Mouse (Mus musculus): Measurements from ENCODE around the gene 1700029I15Rik. TPM values are rescaled to one million over a fixed set of nuclear protein-coding genes. Genes with fewer than 3 reads are reported as not detected.

1700029I15Rik gene
- total and polyA plus RNA-seq, 3 experiments, result 0.67 to 3.4 (median 3.0) TPM

- peaks cover 6% of the 10 kb centered on the region for H3K9me3 ChIP-seq (replicated peaks; ENCODE audit: low read length)
- dilution Hi-C loops (cut with MboI; ENCODE audit: extremely low pct_ligation_motif_present, extremely low pct_unique_long_range_greater_than_20kb, low sequenced_read_pairs), result no loop called here
- H3K4me3 ChIP-seq (replicated peaks in 1 of 3; ENCODE audit: low read depth in 2 of 3, low read length in 2 of 3, poor library complexity in 1 of 3), result peak overlapping the region in 2 of 3 experiments; percentile 92 to 100
- TF ChIP-seq TCF12 (IDR thresholded peaks at IDR 0.05; ENCODE audit: low read depth, low read length) (no peak), MAX (IDR thresholded peaks at IDR 0.05; ENCODE audit: low read length) (no peak), TBP (conservative IDR thresholded peaks at IDR 0.05; ENCODE audit: low read depth, low read length) (no peak), KAT2A (IDR thresholded peaks at IDR 0.05; ENCODE audit: insufficient replicate concordance, low read length) (no peak), HCFC1 (IDR thresholded peaks at IDR 0.05; ENCODE audit: low read depth, low read length) (no peak), MYC (IDR thresholded peaks at IDR 0.05; ENCODE audit: low read depth, low read length) (no peak), UBTF (IDR thresholded peaks at IDR 0.05; ENCODE audit: low read depth, low read length) (no peak), USF1 (IDR thresholded peaks at IDR 0.05; ENCODE audit: low read depth, low read length) (no peak), MEF2A (IDR thresholded peaks at IDR 0.05; ENCODE audit: borderline replicate concordance, low read depth, low read length) (no peak), SMC3 (IDR thresholded peaks at IDR 0.05; ENCODE audit: low read depth, low read length) (no peak), BHLHE40 (IDR thresholded peaks at IDR 0.05; ENCODE audit: low read depth, low read length) (no peak), IRF4 (IDR thresholded peaks at IDR 0.05; ENCODE audit: low read depth, low read length) (no peak), RAD21 (IDR thresholded peaks at IDR 0.05; ENCODE audit: low read depth, low read length) (no peak)
- H3K36me3 ChIP-seq (replicated peaks in 1 of 2; ENCODE audit: control insufficient read depth in 1 of 2, insufficient read depth in 1 of 2, low read length in 1 of 2), result peaks cover 12 to 53% of the 10 kb centered on the region in 2 experiments
- peaks cover 53% of the 10 kb centered on the region for H3K79me2 ChIP-seq (replicated peaks; ENCODE audit: control insufficient read depth, extremely low read depth, insufficient read depth, poor library complexity, severe bottlenecking)
- H3K4me1 ChIP-seq (ENCODE audit: control insufficient read depth in 1 of 2, insufficient read depth in 2 of 2), result peaks cover 11 to 54% of the 10 kb centered on the region in 2 experiments
- peak overlapping the region; percentile 90 for H3K4me2 ChIP-seq (ENCODE audit: insufficient read depth, low read depth, poor library complexity, severe bottlenecking)
- H3K27me3 ChIP-seq (replicated peaks), result peaks cover 6% of the 10 kb centered on the region
- in situ Hi-C loops (cut with MboI; ENCODE audit: low pct_ligation_motif_present, low pct_unique_long_range_greater_than_20kb, low sequenced_read_pairs), result loop anchor here (5.0 kb wide), 1 partner anchor 444 kb away; no protein-coding TSS in a partner anchor
- H3K27ac ChIP-seq (ENCODE audit: insufficient read depth, low read depth), result no peak overlapping the region
- no peak overlapping the region for H3K9ac ChIP-seq (ENCODE audit: insufficient read depth, low read depth)
- DNase-seq (ENCODE audit: extremely low read depth), result no peak
These were observed 49.4 kb downstream of the 1700029I15Rik start for GRCm38 (mm10) chr2:92431611-92432179.

- TF ChIP-seq NELFE (IDR thresholded peaks at IDR 0.05; ENCODE audit: low read depth, low read length) (no peak), TCF12 (IDR thresholded peaks at IDR 0.05; ENCODE audit: low read depth, low read length) (no peak), USF2 (conservative IDR thresholded peaks at IDR 0.05; ENCODE audit: low read depth, low read length) (no peak), TBP (conservative IDR thresholded peaks at IDR 0.05; ENCODE audit: low read depth, low read length) (no peak), JUND (conservative IDR thresholded peaks at IDR 0.05; ENCODE audit: low read depth, low read length) (no peak), CHD1 (IDR thresholded peaks at IDR 0.05; ENCODE audit: low read depth, low read length) (0 out of 2 replicates have a peak, but pooled peaks have one; percentile 10), MAFK (IDR thresholded peaks at IDR 0.05; ENCODE audit: insufficient replicate concordance, low read length) (no peak), SIN3A (IDR thresholded peaks at IDR 0.05; ENCODE audit: low read length) (peak; percentile 7; the same call in 1 of the 2 replicates), HCFC1 (IDR thresholded peaks at IDR 0.05; ENCODE audit: low read depth, low read length) (no peak), E2F4 (IDR thresholded peaks at IDR 0.05; ENCODE audit: insufficient replicate concordance, low read depth, low read length) (no peak), NRF1 (IDR thresholded peaks at IDR 0.05; ENCODE audit: low read depth, low read length) (no peak), MXI1 (IDR thresholded peaks at IDR 0.05; ENCODE audit: low read depth, low read length) (no peak)
- no peak for DNase-seq (ENCODE audit: extremely low read depth)
- Histone ChIP-seq H3K9me3 (replicated peaks; ENCODE audit: low read length) (peaks cover 6% of the 10 kb centered on the region), H3K27ac (ENCODE audit: insufficient read depth, low read depth) (no peak overlapping the region), H3K36me3 (replicated peaks in 1 of 2; ENCODE audit: control insufficient read depth in 1 of 2, insufficient read depth in 1 of 2, low read length in 1 of 2) (peaks cover 7 to 44% of the 10 kb centered on the region in 2 experiments), H3K9ac (ENCODE audit: insufficient read depth, low read depth) (peak overlapping the region; percentile 87), H3K79me2 (replicated peaks; ENCODE audit: control insufficient read depth, extremely low read depth, insufficient read depth, poor library complexity, severe bottlenecking) (peaks cover 49% of the 10 kb centered on the region), H3K27me3 (replicated peaks) (peaks cover 6% of the 10 kb centered on the region), H3K4me3 (replicated peaks in 1 of 3; ENCODE audit: low read depth in 2 of 3, low read length in 2 of 3, poor library complexity in 1 of 3) (peak overlapping the region; percentile 90 to 100 (median 92)), H3K4me1 (ENCODE audit: control insufficient read depth in 1 of 2, insufficient read depth in 2 of 2) (peaks cover 11 to 53% of the 10 kb centered on the region in 2 experiments), H3K4me2 (ENCODE audit: insufficient read depth, low read depth, poor library complexity, severe bottlenecking) (peak overlapping the region; percentile 90)
- dilution Hi-C loops (cut with MboI; ENCODE audit: extremely low pct_ligation_motif_present, extremely low pct_unique_long_range_greater_than_20kb, low sequenced_read_pairs) (no loop called here), in situ Hi-C loops (cut with MboI; ENCODE audit: low pct_ligation_motif_present, low pct_unique_long_range_greater_than_20kb, low sequenced_read_pairs) (loop anchor here (5.0 kb wide), 1 partner anchor 445 kb away; no protein-coding TSS in a partner anchor)
These were observed 50.3 kb downstream of the 1700029I15Rik start for GRCm38 (mm10) chr2:92432299-92433295.
